In genomic region chr9:72411746-72412145, GRCm38 (mm10) we compare ENCODE assay signal across 12 mouse cellular contexts. TPM values are rescaled to one million over a fixed set of nuclear protein-coding genes. Genes with fewer than 3 reads are reported as not detected.
DNase-seq lines count a peak whose midpoint lies in the region; ATAC-seq and TF ChIP-seq lines count a peak whose summit lies in the region.
"Had no signal": no experiment of that assay in that cellular context is flagged by ENCODE, and none has a peak within 500 bp of the region (broad histone marks: within the 10 kb centered on the region; RNA-seq: fewer than 3 reads in every experiment).

No protein-coding gene starts in this region.

- WGBS in hindbrain, embryonic 14.5 days = 92% methylated on average over 2 of the region's 2 CpGs
- WGBS in hindbrain, embryonic 10.5 days = 86% methylated on average over 2 of the region's 2 CpGs

- no peak for TF ChIP-seq POLR2A in cortical plate, adult 2 months (IDR thresholded peaks at IDR 0.05; ENCODE audit: extremely low read depth, insufficient read depth, low read length)

- H3K4me2 ChIP-seq in hindbrain, embryonic 14.5 days (replicated peaks) = no peak overlapping the region
- H3K4me2 ChIP-seq: embryonic facial prominence, embryonic 13.5 days had no signal

- H3K4me1 ChIP-seq in hindbrain, embryonic 14.5 days (replicated peaks; ENCODE audit: control insufficient read depth, insufficient read depth, low read length) = no peaks in the 10 kb centered on the region
- peaks cover 11% of the 10 kb centered on the region for H3K4me1 ChIP-seq in hindbrain, embryonic 10.5 days (replicated peaks)
- H3K4me1 ChIP-seq in cortical plate, adult 2 months (ENCODE audit: control insufficient read depth, insufficient read depth, low read length) = no peaks in the 10 kb centered on the region

- no peaks in the 10 kb centered on the region for H3K36me3 ChIP-seq in hindbrain, embryonic 14.5 days (replicated peaks; ENCODE audit: control insufficient read depth, insufficient read depth)
- no peaks in the 10 kb centered on the region for H3K36me3 ChIP-seq in hindbrain, embryonic 10.5 days
- H3K36me3 ChIP-seq: embryonic facial prominence, embryonic 13.5 days; G1E had no signal

- peak; percentile 65 for TF ChIP-seq CTCF in cortical plate, adult 2 months (IDR thresholded peaks at IDR 0.05; ENCODE audit: extremely low read depth, insufficient read depth, low read length)

- no peak overlapping the region for H3K9ac ChIP-seq in hindbrain, embryonic 14.5 days
- H3K9ac ChIP-seq: embryonic facial prominence, embryonic 13.5 days had no signal

- H3K9me3 ChIP-seq in hindbrain, embryonic 14.5 days (ENCODE audit: control insufficient read depth, low read length) = no peaks in the 10 kb centered on the region
- H3K9me3 ChIP-seq in hindbrain, embryonic 10.5 days = no peaks in the 10 kb centered on the region
- H3K9me3 ChIP-seq: embryonic facial prominence, embryonic 13.5 days; G1E had no signal

- no peak overlapping the region for H3K4me3 ChIP-seq in hindbrain, embryonic 14.5 days (replicated peaks; ENCODE audit: low read length)
- no peak overlapping the region for H3K4me3 ChIP-seq in hindbrain, embryonic 10.5 days
- no peak overlapping the region for H3K4me3 ChIP-seq in cortical plate, adult 2 months (ENCODE audit: insufficient read depth, low read length)
- H3K4me3 ChIP-seq: embryonic facial prominence, embryonic 13.5 days had no signal

- no peak overlapping the region for H3K27ac ChIP-seq in hindbrain, embryonic 14.5 days
- no peak overlapping the region for H3K27ac ChIP-seq in hindbrain, embryonic 10.5 days
- no peak overlapping the region for H3K27ac ChIP-seq in cortical plate, adult 2 months (ENCODE audit: insufficient read depth, low read length)
- H3K27ac ChIP-seq: embryonic facial prominence, embryonic 13.5 days had no signal

- no peak for ATAC-seq in hindbrain, embryonic 14.5 days (ENCODE audit: low FRiP score)
- no peak for ATAC-seq in granulocyte monocyte progenitor cell, adult 5-6 weeks (replicated peaks; ENCODE audit: poor library complexity, severe bottlenecking)
- ATAC-seq: inflammation-experienced regulatory T-cells, adult 6 months had no signal

- no peaks in the 10 kb centered on the region for H3K27me3 ChIP-seq in hindbrain, embryonic 14.5 days (ENCODE audit: control insufficient read depth, insufficient read depth, low read length)
- H3K27me3 ChIP-seq in hindbrain, embryonic 10.5 days (ENCODE audit: insufficient read depth, poor library complexity, severe bottlenecking) = peaks cover 6% of the 10 kb centered on the region; the same call in 1 of the 2 replicates
- H3K27me3 ChIP-seq: embryonic facial prominence, embryonic 13.5 days had no signal

- DNase-seq in hindbrain, embryonic 14.5 days (ENCODE audit: low spot score) = peak; percentile 69
- DNase-seq in hindbrain, embryonic 10.5 days (ENCODE audit: low spot score) = no peak
- peak; percentile 25 for DNase-seq in right cerebral cortex, postnatal 4 days
- no peak for DNase-seq in right cerebral cortex, postnatal 36 days (ENCODE audit: low spot score in 2 of 2)
- no peak for DNase-seq in gastrocnemius, postnatal 4 days (ENCODE audit: low spot score in 2 of 2)
- DNase-seq: kidney, postnatal 4 days; lung, adult 2 months had no signal

RNA-seq across cellular contexts. Expression of gene Mns1, which starts 26.1 kb away (rescaled TPM):
- 5.9 and 10.5 TPM in 2 replicates for polyA plus RNA-seq in hindbrain, embryonic 14.5 days (2014; fragmentation: Nextera tagmentation; extraction: Ambion mirVana)
- 32.3 and 51.3 TPM in 2 replicates for polyA plus RNA-seq in hindbrain, embryonic 10.5 days (2016; fragmentation: Nextera tagmentation; extraction: Ambion mirVana)
- polyA plus RNA-seq in cortical plate, adult 2 months (2012; rRNA removed) = 1.5 and 2.4 TPM in 2 replicates
- total RNA-seq in granulocyte monocyte progenitor cell, adult 5-6 weeks (2014; fragmentation: Nextera tagmentation) = 22.2 and 32.6 TPM in 2 replicates
- 54.5 and 87.7 TPM in 2 replicates for total RNA-seq in granulocyte monocyte progenitor cell, adult 5-6 weeks (2017)
- total RNA-seq in gastrocnemius, postnatal 4 days (2021) = 1 to 10 TPM; 2.2 to 2.9 TPM

Comparison
In these comparisons a context has a peak if more than half of its experiments do, and no peak if none do; other contexts are left out.
1. DNase-seq: peak in hindbrain, embryonic 14.5 days (single experiment) and right cerebral cortex, postnatal 4 days (single experiment); none in hindbrain, embryonic 10.5 days (single experiment), right cerebral cortex, postnatal 36 days (0 of 2) and gastrocnemius, postnatal 4 days (0 of 2).